Mouse (Mus musculus) G1E (cell line): ENCODE measurements around the gene Cfap43. TPM values are rescaled to one million over a fixed set of nuclear protein-coding genes. Genes with fewer than 3 reads are reported as not detected.

Source experiments
- ATAC-seq: 2 replicates; pipeline ENCODE4 v1.8.0; 2016; ENCODE audit warnings: mild to moderate bottlenecking; ENCODE audit not compliant: insufficient number of reproducible peaks, poor library complexity, low FRiP score, severe bottlenecking; ENCODE audit errors: extremely low read depth
- DNase-seq: peaks from one replicate; pipeline ENCODE4 v3.0.0; 2012; ENCODE audit warnings: low spot score
- H3K27me3 ChIP-seq: 2 replicates; pipeline ENCODE4 v1.6.1; 2012; ENCODE audit warnings: mild to moderate bottlenecking, low read length, inconsistent platforms; ENCODE audit not compliant: insufficient read depth
- H3K36me3 ChIP-seq: replicated peaks from 2 replicates; pipeline ENCODE3; 2012; ENCODE audit warnings: mild to moderate bottlenecking, inconsistent platforms
- H3K4me1 ChIP-seq: 2 replicates; pipeline ENCODE4 v1.6.1; 2012; ENCODE audit warnings: low read depth, low read length, inconsistent platforms, mixed read lengths; ENCODE audit not compliant: insufficient read depth
- H3K4me3 ChIP-seq: 2 replicates; pipeline ENCODE4 v1.5.1; 2012; ENCODE audit warnings: low read depth, mild to moderate bottlenecking, inconsistent platforms, low read length, moderate library complexity, mixed read lengths
- H3K9me3 ChIP-seq: replicated peaks from 2 replicates; pipeline ENCODE4 v1.6.1; 2012; ENCODE audit warnings: inconsistent platforms
- CTCF ChIP-seq: IDR thresholded peaks from 2 replicates; pipeline ENCODE4 v1.5.1; 2012; ENCODE audit warnings: low read depth, low read length, inconsistent platforms, mixed read lengths
- GATA1 ChIP-seq: IDR thresholded peaks from 2 replicates; pipeline ENCODE4 v1.6.1; 2012; ENCODE audit warnings: borderline replicate concordance, low read length, inconsistent platforms, mixed read lengths
- GATA2 ChIP-seq: IDR thresholded peaks from 2 replicates; pipeline ENCODE4 v1.6.1; 2012; ENCODE audit warnings: low read depth, low read length, inconsistent platforms, borderline replicate concordance
- POLR2AphosphoS5 ChIP-seq: IDR thresholded peaks from 2 replicates; pipeline ENCODE4 v1.6.1; 2012; ENCODE audit warnings: low read depth, low read length, inconsistent platforms; ENCODE audit not compliant: insufficient replicate concordance
- TAL1 ChIP-seq: conservative IDR thresholded peaks from 2 replicates; pipeline ENCODE4 v1.6.1; 2012; ENCODE audit warnings: low read depth, low read length, inconsistent platforms, mixed read lengths
- polyA plus RNA-seq: library from polyadenylated mRNA; stranded (reverse); fragments of >175 nt; gene quantifications from 2 replicates; pipeline ENCODE4 v1.2.3, GENCODE M21; 2012
- total RNA-seq, 2 experiments: library from RNA; stranded (forward) in 1 of 2; stranded (reverse) in 1 of 2; fragments of 200-1000 nt in 1 of 2; fragments of >200 nt in 1 of 2; fragmentation: Nextera tagmentation in 1 of 2; gene quantifications; 2 replicates each; pipeline ENCODE4 v1.2.3; 2014 to 2017

Gene Cfap43
- total and polyA plus RNA-seq, 3 experiments: 0.05 TPM; not detected in 2

- Histone ChIP-seq H3K27me3 (peaks cover 11% of the 10 kb centered on the region), H3K9me3 (no peaks in the 10 kb centered on the region), H3K4me1 (no peaks in the 10 kb centered on the region), H3K36me3 (no peaks in the 10 kb centered on the region), H3K4me3 (no peak overlapping the region)
- TF ChIP-seq POLR2AphosphoS5 (no peak), TAL1 (no peak), GATA2 (no peak), CTCF (no peak), GATA1 (no peak)
- ATAC-seq (no peak), DNase-seq (no peak)
These were observed 138.1 kb downstream of the Cfap43 start for GRCm38 (mm10) chr19:47780972-47781371.

- no peaks in the 10 kb centered on the region for H3K9me3 ChIP-seq
- H3K36me3 ChIP-seq: no peaks in the 10 kb centered on the region
- DNase-seq: no peak
- H3K27me3 ChIP-seq: peaks cover 11% of the 10 kb centered on the region
- H3K4me1 ChIP-seq: no peaks in the 10 kb centered on the region
- no peak for TF ChIP-seq CTCF
- no peak for TF ChIP-seq TAL1
- no peak for TF ChIP-seq GATA1
- no peak for TF ChIP-seq GATA2
- TF ChIP-seq POLR2AphosphoS5: no peak
- H3K4me3 ChIP-seq: no peak overlapping the region
- ATAC-seq: no peak
These were observed 138.9 kb downstream of the Cfap43 start for GRCm38 (mm10) chr19:47780145-47780544.

DNA sequence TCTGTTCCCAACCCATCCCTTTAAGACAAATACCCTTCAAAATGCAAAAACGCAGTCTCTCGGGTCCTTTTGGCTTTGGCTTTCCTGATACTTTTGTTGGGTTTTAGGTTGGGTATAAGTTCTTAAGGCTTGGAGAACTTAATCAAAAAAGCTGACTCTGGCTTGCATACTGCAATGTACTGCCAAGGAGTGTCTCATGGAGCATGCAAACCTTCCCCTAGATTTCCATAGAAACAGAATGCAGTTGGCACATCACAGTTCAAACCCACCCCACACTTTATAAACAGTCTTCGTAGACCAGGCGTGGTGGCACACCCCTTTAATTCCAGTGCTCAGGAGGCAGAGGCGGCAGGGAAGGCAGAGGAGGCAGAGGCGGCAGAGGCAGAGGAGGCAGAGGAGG lies 141.2 kb downstream of the Cfap43 start:
- TF ChIP-seq POLR2AphosphoS5 (no peak), GATA1 (no peak), CTCF (no peak), TAL1 (no peak), GATA2 (no peak)
- no peak for DNase-seq
- no peak overlapping the region for H3K4me3 ChIP-seq

DNA sequence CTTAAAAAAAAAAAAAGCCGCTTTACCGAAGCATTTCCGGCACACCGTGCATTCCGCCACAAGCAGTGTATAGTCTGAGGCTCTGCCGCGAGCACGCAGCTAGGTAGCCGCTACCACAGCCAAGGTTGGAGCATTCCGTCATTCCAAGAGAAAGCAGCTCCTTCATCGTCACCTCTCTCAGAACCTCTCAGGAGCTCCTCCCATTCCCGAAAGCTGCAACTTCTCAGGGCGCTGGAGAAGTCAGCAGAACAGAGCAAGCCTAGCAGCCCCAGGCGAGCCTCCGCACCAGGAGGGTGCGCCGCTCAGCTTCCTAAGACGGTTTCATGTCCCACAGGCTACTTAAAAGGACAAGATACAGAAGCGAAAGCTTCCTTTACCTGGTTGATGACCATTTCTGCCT lies 163.5 kb downstream of the Cfap43 start:
- DNase-seq (no peak), ATAC-seq (no peak)
- Histone ChIP-seq H3K27me3 (peaks cover 10% of the 10 kb centered on the region; the same call in 1 of the 2 replicates), H3K9me3 (no peaks in the 10 kb centered on the region), H3K36me3 (no peaks in the 10 kb centered on the region), H3K4me1 (no peaks in the 10 kb centered on the region), H3K4me3 (no peak overlapping the region)
- TF ChIP-seq CTCF: no peak
- TF ChIP-seq GATA1: no peak
- TF ChIP-seq POLR2AphosphoS5: no peak
- no peak for TF ChIP-seq GATA2
- TF ChIP-seq TAL1: no peak

More for the DNA sequence above, 141.2 kb downstream of the Cfap43 start:
- Histone ChIP-seq H3K27me3 (peaks cover 2% of the 10 kb centered on the region), H3K4me1 (no peaks in the 10 kb centered on the region), H3K36me3 (no peaks in the 10 kb centered on the region), H3K9me3 (no peaks in the 10 kb centered on the region)
- no peak for ATAC-seq

GRCm38 (mm10) chr19:47754931-47755330 lies 164.2 kb downstream of the Cfap43 start:
- ATAC-seq: no peak
- H3K4me1 ChIP-seq: no peaks in the 10 kb centered on the region

DNA sequence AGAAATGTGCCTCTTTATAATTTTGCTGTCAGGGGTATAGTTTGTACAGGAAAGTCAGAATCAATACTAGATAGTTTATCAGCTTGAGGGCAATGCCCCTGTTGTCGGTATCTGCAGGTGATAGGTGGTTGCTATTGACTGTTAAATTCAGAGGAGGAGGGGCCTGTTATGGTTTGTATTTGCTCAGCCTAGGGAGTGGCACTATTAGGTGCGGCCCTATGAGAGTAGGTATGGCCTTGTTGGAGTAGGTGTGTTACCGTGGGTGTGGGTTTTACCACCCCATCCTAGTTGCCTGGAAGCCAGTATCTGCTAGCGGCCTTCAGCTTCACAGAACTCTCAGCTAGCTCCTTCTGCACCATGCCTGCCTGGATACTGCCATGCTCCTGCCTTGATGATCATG lies 165.2 kb downstream of the Cfap43 start:
- no peak for TF ChIP-seq TAL1
- TF ChIP-seq POLR2AphosphoS5: no peak
- TF ChIP-seq GATA2: no peak
- no peak for TF ChIP-seq CTCF
- no peak for TF ChIP-seq GATA1

More at GRCm38 (mm10) chr19:47754931-47755330, 164.2 kb downstream of the Cfap43 start:
- no peak for DNase-seq
- TF ChIP-seq GATA1 (no peak), TAL1 (no peak), POLR2AphosphoS5 (no peak), CTCF (no peak), GATA2 (no peak)
- peaks cover 10% of the 10 kb centered on the region; the same call in 1 of the 2 replicates for H3K27me3 ChIP-seq
- H3K9me3 ChIP-seq: no peaks in the 10 kb centered on the region
- no peaks in the 10 kb centered on the region for H3K36me3 ChIP-seq
- H3K4me3 ChIP-seq: no peak overlapping the region

DNA sequence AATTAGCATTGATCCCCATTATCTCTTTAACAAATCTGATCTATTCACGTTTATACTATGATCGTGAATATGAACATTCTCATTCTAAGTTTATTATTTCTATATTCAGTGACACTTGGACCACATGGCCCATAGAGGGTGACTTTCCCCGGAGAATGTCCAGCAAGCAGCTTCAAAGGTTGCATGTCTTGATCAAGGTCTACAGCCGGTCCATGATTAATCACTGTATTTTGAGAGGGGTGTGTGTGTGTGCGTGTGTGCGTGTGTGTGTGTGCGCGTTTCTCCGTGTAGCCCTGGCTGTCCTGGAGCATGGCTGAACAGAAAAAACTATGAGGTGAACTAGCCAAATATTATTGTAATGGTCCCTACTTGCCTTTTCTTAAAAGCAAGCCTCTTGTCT lies 166.6 kb downstream of the Cfap43 start:
- Histone ChIP-seq H3K27me3 (peaks cover 10% of the 10 kb centered on the region; the same call in 1 of the 2 replicates), H3K36me3 (no peaks in the 10 kb centered on the region), H3K4me1 (no peaks in the 10 kb centered on the region), H3K4me3 (no peak overlapping the region), H3K9me3 (no peaks in the 10 kb centered on the region)
- DNase-seq (no peak), ATAC-seq (no peak)
- no peak for TF ChIP-seq CTCF
- TF ChIP-seq GATA2: no peak
- no peak for TF ChIP-seq GATA1
- TF ChIP-seq TAL1: no peak
- TF ChIP-seq POLR2AphosphoS5: no peak

More for the DNA sequence above, 165.2 kb downstream of the Cfap43 start:
- DNase-seq (no peak), ATAC-seq (no peak)
- Histone ChIP-seq H3K4me1 (no peaks in the 10 kb centered on the region), H3K4me3 (no peak overlapping the region), H3K9me3 (no peaks in the 10 kb centered on the region), H3K27me3 (peaks cover 10% of the 10 kb centered on the region; the same call in 1 of the 2 replicates), H3K36me3 (no peaks in the 10 kb centered on the region)
